Mouse (Mus musculus): Measurements from ENCODE around the gene Hsd17b2.

GRCm38 (mm10) chr8:117677011-117677410, 24.7 kb upstream of the Hsd17b2 start:
- TF ChIP-seq CTCF (IDR thresholded peaks at IDR 0.05; ENCODE audit: low read depth): no peak
- no peak for TF ChIP-seq EP300 (IDR thresholded peaks at IDR 0.05; ENCODE audit: low read depth)

All from liver, postnatal 0 days (tissue).